Comparison of ENCODE assay signal across 8 mouse cellular contexts in genomic region chr7:25424429-25424828, GRCm38 (mm10). TPM values are rescaled to one million over a fixed set of nuclear protein-coding genes. Genes with fewer than 3 reads are reported as not detected.
DNase-seq lines count a peak whose midpoint lies in the region; ATAC-seq and TF ChIP-seq lines count a peak whose summit lies in the region.

No protein-coding gene starts in this region.

- peak; percentile 60 for ATAC-seq in CD4-positive, CD25-positive, alpha-beta regulatory T cell, adult 4 months
- ATAC-seq in embryonic facial prominence, embryonic 11.5 days (replicated peaks; ENCODE audit: insufficient number of reproducible peaks, low FRiP score, low TSS enrichment, low read depth), result peak; percentile 15; the same call in 1 of the 2 replicates
- ATAC-seq in lung, embryonic 14.5 days (ENCODE audit: insufficient read depth), result peak; percentile 49; the same call in 1 of the 2 replicates

- H3K9me3 ChIP-seq in embryonic facial prominence, embryonic 11.5 days (replicated peaks; ENCODE audit: control insufficient read depth, low read length), result no peaks in the 10 kb centered on the region
- no peaks in the 10 kb centered on the region for H3K9me3 ChIP-seq in lung, embryonic 14.5 days (ENCODE audit: low read depth, low read length)

- H3K4me3 ChIP-seq in embryonic facial prominence, embryonic 11.5 days (ENCODE audit: low read depth, low read length), result no peak overlapping the region
- no peak overlapping the region for H3K4me3 ChIP-seq in lung, embryonic 14.5 days (ENCODE audit: low read depth, low read length)

- H3K27me3 ChIP-seq in embryonic facial prominence, embryonic 11.5 days (ENCODE audit: control insufficient read depth, insufficient read depth, low read length), result peaks cover 3% of the 10 kb centered on the region
- H3K27me3 ChIP-seq in lung, embryonic 14.5 days (ENCODE audit: insufficient read depth, low read length), result peaks cover 3% of the 10 kb centered on the region; the same call in 1 of the 2 replicates

- DNase-seq in adrenal gland, postnatal 14 days, result peak; percentile 87
- DNase-seq in embryonic facial prominence, embryonic 11.5 days (ENCODE audit: low spot score), result peak; percentile 92
- peak; percentile 80 to 93 for DNase-seq in heart, postnatal 14 days
- DNase-seq in layer of hippocampus, adult 18-20 months (ENCODE audit: low spot score in 2 of 2), result peak; percentile 66 to 90
- DNase-seq in lung, embryonic 14.5 days, result peak; percentile 96
- peak; percentile 65 for DNase-seq in retina, adult 2 months (ENCODE audit: low read depth, low spot score)
- DNase-seq in thymus, postnatal 14 days, result peak; percentile 84

- no peaks in the 10 kb centered on the region for H3K36me3 ChIP-seq in embryonic facial prominence, embryonic 11.5 days (replicated peaks; ENCODE audit: control insufficient read depth, insufficient read depth, low read depth, low read length)
- H3K36me3 ChIP-seq in lung, embryonic 14.5 days (ENCODE audit: insufficient read depth), result no peaks in the 10 kb centered on the region

- no peak overlapping the region for H3K4me2 ChIP-seq in embryonic facial prominence, embryonic 11.5 days (ENCODE audit: low read depth, low read length)
- H3K4me2 ChIP-seq in lung, embryonic 14.5 days, result no peak overlapping the region

- no peak overlapping the region for H3K9ac ChIP-seq in embryonic facial prominence, embryonic 11.5 days (replicated peaks; ENCODE audit: low read length)
- no peak overlapping the region for H3K9ac ChIP-seq in lung, embryonic 14.5 days

- intact Hi-C loops in heart, postnatal 14 days (cut with DNase I), result loop anchor here (1.0 to 5.0 kb wide), 3 partner anchors 55 to 173 kb away; partner anchors contain the start of gene Ceacam2

- no peaks in the 10 kb centered on the region for H3K4me1 ChIP-seq in embryonic facial prominence, embryonic 11.5 days (ENCODE audit: control insufficient read depth, insufficient read depth, low read length)
- H3K4me1 ChIP-seq in lung, embryonic 14.5 days (ENCODE audit: insufficient read depth), result no peaks in the 10 kb centered on the region

- TF ChIP-seq CTCF in lung, embryonic 14.5 days (IDR thresholded peaks at IDR 0.05; ENCODE audit: low read depth), result peak; percentile 87

- WGBS in embryonic facial prominence, embryonic 11.5 days, result 37% methylated on average over 4 of the region's 4 CpGs
- 39% methylated on average over 4 of the region's 4 CpGs for WGBS in lung, embryonic 14.5 days

- H3K27ac ChIP-seq in embryonic facial prominence, embryonic 11.5 days (replicated peaks; ENCODE audit: low read depth, low read length), result no peak overlapping the region
- H3K27ac ChIP-seq in lung, embryonic 14.5 days (ENCODE audit: low read depth), result no peak overlapping the region

RNA-seq across cellular contexts. Expression of gene Cxcl17, which starts 11.7 kb away (rescaled TPM):
- not detected for polyA plus RNA-seq in CD4-positive, CD25-positive, alpha-beta regulatory T cell, adult 4 months (2017; shearing (Covaris generic))
- total RNA-seq in adrenal gland, postnatal 14 days (2021), result 0.53 TPM in 1 of 2 replicates, not detected in the other
- not detected in 2 replicates for polyA plus RNA-seq in embryonic facial prominence, embryonic 11.5 days (2014; fragmentation: Nextera tagmentation; extraction: Ambion mirVana)
- total RNA-seq in heart, postnatal 14 days (2021), result not detected
- not detected for total RNA-seq in layer of hippocampus, adult 18-20 months (2021)
- not detected in 2 replicates for polyA plus RNA-seq in lung, embryonic 14.5 days (2014; fragmentation: Nextera tagmentation; extraction: Ambion mirVana)

RNA-seq across cellular contexts. Expression of gene Lipe, which starts 25.9 kb away (rescaled TPM):
- 10 to 100 TPM; 14.2 to 24.4 TPM for polyA plus RNA-seq in CD4-positive, CD25-positive, alpha-beta regulatory T cell, adult 4 months (2017; shearing (Covaris generic))
- 400 and 439 TPM in 2 replicates for total RNA-seq in adrenal gland, postnatal 14 days (2021)
- polyA plus RNA-seq in embryonic facial prominence, embryonic 11.5 days (2014; fragmentation: Nextera tagmentation; extraction: Ambion mirVana), result 2.9 and 3.6 TPM in 2 replicates
- total RNA-seq in heart, postnatal 14 days (2021), result 10 to 100 TPM; 43.2 to 55.0 TPM
- total RNA-seq in layer of hippocampus, adult 18-20 months (2021), result 10 to 100 TPM in 1 of 2 experiments, 1 to 10 TPM in 1; 9.4 to 11.0 TPM
- 3.8 and 4.0 TPM in 2 replicates for polyA plus RNA-seq in lung, embryonic 14.5 days (2014; fragmentation: Nextera tagmentation; extraction: Ambion mirVana)

RNA-seq across cellular contexts. Expression of gene Ceacam1, which starts 53.0 kb away (rescaled TPM):
- polyA plus RNA-seq in CD4-positive, CD25-positive, alpha-beta regulatory T cell, adult 4 months (2017; shearing (Covaris generic)), result 1 to 10 TPM in 1 of 2 experiments, not detected in 1; 1.2 TPM
- 16.1 and 21.2 TPM in 2 replicates for total RNA-seq in adrenal gland, postnatal 14 days (2021)
- 1.1 and 1.3 TPM in 2 replicates for polyA plus RNA-seq in embryonic facial prominence, embryonic 11.5 days (2014; fragmentation: Nextera tagmentation; extraction: Ambion mirVana)
- 10 to 100 TPM; 14.3 to 17.4 TPM for total RNA-seq in heart, postnatal 14 days (2021)
- total RNA-seq in layer of hippocampus, adult 18-20 months (2021), result 1 to 10 TPM; 3.2 to 3.8 TPM
- polyA plus RNA-seq in lung, embryonic 14.5 days (2014; fragmentation: Nextera tagmentation; extraction: Ambion mirVana), result 2.3 and 2.7 TPM in 2 replicates

RNA-seq across cellular contexts. Expression of gene Cnfn, which starts 54.9 kb away (rescaled TPM):
- not detected for polyA plus RNA-seq in CD4-positive, CD25-positive, alpha-beta regulatory T cell, adult 4 months (2017; shearing (Covaris generic))
- total RNA-seq in adrenal gland, postnatal 14 days (2021), result not detected in 2 replicates
- 0.60 TPM in 1 of 2 replicates, not detected in the other for polyA plus RNA-seq in embryonic facial prominence, embryonic 11.5 days (2014; fragmentation: Nextera tagmentation; extraction: Ambion mirVana)
- total RNA-seq in heart, postnatal 14 days (2021), result not detected
- not detected for total RNA-seq in layer of hippocampus, adult 18-20 months (2021)
- not detected in 2 replicates for polyA plus RNA-seq in lung, embryonic 14.5 days (2014; fragmentation: Nextera tagmentation; extraction: Ambion mirVana)
